Mouse (Mus musculus) small intestine, adult 2 months (tissue): ENCODE data around the gene Micu1.

Experiments
- CTCF ChIP-seq: fragments of 200-500 bp; IDR thresholded peaks from 2 replicates; pipeline ENCODE4 v1.5.1; 2012; ENCODE audit warnings: low read depth, mild to moderate bottlenecking, control low read depth, inconsistent platforms, low read length, moderate library complexity, mixed read lengths; ENCODE audit not compliant: insufficient replicate concordance, insufficient read length; ENCODE audit errors: extremely low read depth
- POLR2A ChIP-seq: fragments of 200-500 bp; IDR thresholded peaks from 2 replicates; pipeline ENCODE4 v1.6.1; 2012; ENCODE audit warnings: low read depth, mild to moderate bottlenecking, control low read depth, inconsistent platforms, low read length, moderate library complexity

GRCm38 (mm10) chr10:59831950-59832349 lies 129.7 kb downstream of the Micu1 start:
- TF ChIP-seq CTCF: no peak
- TF ChIP-seq POLR2A: no peak
